Mouse (Mus musculus): Measurements from ENCODE around the gene Fkbp9.
A peak's percentile ranks its signal among the peaks of the same experiment; 100 is the strongest.

The Fkbp9 gene

DNA sequence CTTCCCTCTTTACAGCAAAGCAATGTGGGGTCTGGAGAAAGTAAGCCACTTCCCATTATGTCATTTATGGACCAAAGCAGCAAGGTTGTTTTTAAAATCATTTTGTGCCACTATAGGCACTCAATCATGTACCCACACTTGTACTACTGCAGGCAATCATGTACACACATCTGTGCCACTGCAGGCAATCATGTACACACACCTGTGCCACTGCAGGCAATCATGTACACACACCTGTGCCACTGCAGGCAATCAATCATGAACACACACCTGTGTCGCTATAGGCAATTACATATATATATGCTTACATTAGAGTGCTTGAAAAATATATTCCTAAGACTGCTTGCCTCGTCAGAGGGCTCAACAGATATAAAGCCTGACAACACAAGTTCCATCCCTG lies 73.1 kb downstream of the Fkbp9 start:
- no peak for DNase-seq (ENCODE audit: low read depth, low spot score)

GRCm38 (mm10) chr6:56905486-56905885 lies 73.6 kb downstream of the Fkbp9 start:
- no peak for DNase-seq (ENCODE audit: low read depth, low spot score)

- no peak for DNase-seq (ENCODE audit: low read depth, low spot score)
These were observed 74.4 kb downstream of the Fkbp9 start for GRCm38 (mm10) chr6:56906121-56906846.

DNA sequence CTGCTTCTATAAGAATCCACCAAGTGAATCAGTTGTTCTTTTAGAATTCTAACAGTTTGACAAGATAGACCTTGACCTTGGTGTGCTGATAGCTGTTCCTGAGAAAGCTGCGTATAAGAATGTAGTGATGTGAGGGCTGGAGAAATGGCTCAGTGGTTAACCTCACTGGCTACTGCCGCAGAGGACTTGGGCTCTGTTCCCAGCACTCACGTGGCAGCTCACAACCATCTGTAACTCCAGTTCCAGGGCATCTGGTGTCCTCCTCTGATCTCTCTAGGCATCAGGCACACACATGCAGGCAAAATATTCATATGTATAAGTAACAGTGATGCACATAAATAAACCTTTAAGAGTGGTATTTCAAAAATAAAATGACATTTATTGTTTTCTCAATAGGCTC lies 76.1 kb downstream of the Fkbp9 start:
- DNase-seq (ENCODE audit: low read depth, low spot score) = no peak

- no peak for DNase-seq (ENCODE audit: low read depth, low spot score)
These were observed 76.5 kb downstream of the Fkbp9 start for GRCm38 (mm10) chr6:56908397-56908796.

GRCm38 (mm10) chr6:56908912-56909311 lies 77.1 kb downstream of the Fkbp9 start:
- DNase-seq (ENCODE audit: low read depth, low spot score) = peak; percentile 86

DNA sequence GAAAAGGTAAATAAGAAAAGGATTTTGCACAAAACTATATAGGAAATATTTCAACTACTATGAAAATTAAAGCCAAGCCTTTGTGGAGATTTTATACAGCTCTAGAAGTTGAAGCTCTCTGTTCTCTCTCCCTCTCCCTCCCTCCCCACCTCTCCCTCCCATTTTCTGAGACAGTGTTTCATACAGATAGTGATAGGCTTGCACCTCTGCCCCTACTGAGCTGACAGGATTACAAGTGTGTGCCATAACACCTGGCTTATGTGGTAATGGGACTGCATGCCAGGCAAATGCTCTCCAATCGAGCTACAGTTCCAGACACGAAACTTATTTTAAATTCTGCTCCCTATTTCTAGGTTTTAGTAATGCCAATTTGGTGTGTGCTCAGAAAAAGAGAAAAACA lies 79.1 kb downstream of the Fkbp9 start:
- DNase-seq (ENCODE audit: low read depth, low spot score) = no peak

GRCm38 (mm10) chr6:56913092-56913858 lies 81.4 kb downstream of the Fkbp9 start:
- DNase-seq (ENCODE audit: low read depth, low spot score) = no peak

DNA sequence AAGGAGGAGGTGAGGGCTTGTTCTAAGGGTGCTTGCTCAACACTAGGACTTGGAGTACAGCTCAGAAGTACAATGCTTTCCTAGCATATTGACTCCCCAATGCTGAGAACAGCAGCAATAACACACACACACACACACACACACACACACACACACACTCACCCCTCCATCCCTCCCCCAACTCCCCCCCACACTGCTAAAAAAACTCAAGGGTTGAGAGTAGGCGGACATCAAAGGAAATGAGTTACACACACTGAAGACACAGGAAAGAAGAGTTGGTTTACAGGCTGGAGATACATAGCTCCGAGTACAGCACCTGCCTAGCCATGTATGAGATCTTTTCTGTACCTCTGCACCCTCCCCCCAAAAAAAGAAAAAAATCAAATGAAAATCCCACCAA lies 84.4 kb downstream of the Fkbp9 start:
- DNase-seq (ENCODE audit: low read depth, low spot score) = no peak

DNA sequence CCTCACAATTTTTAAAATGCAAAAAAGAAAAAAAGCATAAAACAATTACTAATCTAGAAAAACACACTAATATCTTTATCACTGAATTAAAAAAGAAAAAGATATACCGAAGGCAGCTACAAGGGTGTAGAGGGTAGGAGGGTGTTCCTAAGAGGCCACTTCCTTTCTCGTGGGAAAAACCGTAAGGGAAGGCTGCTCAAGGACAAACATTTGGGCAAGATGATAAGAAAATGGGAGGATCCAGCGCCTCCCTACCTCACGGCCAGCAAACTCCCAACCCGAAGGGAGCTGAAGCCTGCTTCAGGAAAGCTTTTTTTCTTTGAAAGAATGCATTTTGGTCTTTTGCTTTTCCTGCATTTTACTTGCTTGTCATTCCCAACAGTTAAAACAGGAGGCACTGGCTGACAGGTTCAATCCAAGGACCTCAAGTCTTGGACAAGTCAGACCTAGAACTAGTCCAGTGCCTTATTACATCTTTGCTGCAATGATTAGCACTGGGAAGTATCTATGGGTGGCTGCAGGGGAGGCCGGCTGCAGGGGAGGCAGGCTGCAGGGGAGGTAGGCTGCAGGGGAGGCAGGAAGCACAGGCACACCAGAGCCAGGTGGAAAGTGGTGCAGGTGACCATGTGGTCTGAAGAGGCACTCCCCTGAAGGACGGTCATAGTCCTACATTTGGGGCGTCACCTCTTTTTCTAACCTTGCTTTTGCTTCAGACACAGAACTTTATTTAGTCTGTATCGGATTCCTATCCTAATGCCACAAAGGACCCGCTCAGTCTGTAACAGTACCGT lies 85.9 kb downstream of the Fkbp9 start:
- DNase-seq (ENCODE audit: low read depth, low spot score) = no peak

- no peak for DNase-seq (ENCODE audit: low read depth, low spot score)
These were observed 87.6 kb downstream of the Fkbp9 start for GRCm38 (mm10) chr6:56919330-56920044.

DNA sequence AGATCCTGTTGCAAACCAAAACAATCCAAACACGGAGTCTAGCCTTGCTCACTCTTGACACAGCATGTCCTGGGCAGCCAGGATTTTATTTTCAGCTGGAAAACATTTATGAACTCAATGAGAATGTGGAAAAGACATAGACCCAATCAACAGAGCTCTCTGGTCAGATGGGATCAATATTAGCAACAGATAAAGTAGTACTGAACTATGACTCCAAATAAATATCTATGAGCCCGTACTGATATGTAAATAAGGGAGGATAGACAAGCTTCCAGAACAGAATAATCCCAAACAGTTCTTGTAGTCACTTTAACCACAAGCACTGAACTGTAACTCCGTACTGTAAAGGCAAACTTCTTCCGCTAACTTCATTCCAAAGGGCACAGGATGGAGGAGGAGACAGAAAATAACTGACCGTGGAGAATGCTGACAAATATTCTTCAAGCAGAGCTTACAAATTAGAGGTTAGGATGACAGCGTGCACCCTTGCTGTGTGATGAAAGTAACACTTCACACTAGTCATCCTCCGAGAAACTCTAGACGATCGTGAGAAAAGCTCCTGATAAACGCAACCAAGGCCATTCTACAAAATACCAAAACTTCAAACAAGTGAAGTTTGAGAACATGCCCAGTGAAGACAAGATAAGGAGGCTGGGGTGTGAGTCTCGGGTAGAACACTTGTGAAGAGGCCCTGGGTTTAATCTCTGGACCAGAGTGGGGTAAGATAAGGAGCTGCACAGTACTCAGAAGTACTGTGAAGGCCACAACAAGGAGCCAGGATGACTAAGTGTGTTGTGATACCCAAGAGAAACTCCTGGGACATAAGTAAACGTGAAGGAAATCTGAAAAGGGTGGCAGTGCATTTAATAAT lies 88.6 kb downstream of the Fkbp9 start:
- DNase-seq (ENCODE audit: low read depth, low spot score) = no peak

DNA sequence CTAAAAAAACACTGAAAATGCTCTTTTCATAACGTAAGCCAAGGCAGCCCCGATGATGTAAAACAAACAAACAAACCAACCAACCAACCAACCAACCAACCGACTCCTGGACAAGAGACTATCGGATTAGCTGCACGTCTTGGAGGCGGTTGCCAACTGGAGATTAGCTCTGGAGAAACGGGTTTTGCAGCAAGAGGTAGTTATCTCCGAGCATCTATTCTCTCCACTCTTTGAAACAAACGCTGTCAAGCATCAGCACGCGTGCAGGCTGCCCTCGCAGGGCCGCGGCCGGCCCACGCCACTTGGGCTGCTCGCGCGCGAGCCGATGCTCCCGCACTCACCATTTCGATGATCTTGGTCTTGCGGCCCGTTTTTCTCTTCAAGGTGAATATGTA lies 91.5 kb downstream of the Fkbp9 start:
- DNase-seq (ENCODE audit: low read depth, low spot score) = peak; percentile 73

- peak; percentile 97 for DNase-seq (ENCODE audit: low read depth, low spot score)
These were observed 92.2 kb downstream of the Fkbp9 start, which contains the start of the genes Nt5c3 and Vmn1r4 for GRCm38 (mm10) chr6:56923726-56924707. Gene Nt5c3, minus strand, starts transcription at chr6:56923932. Gene Vmn1r4, plus strand, starts transcription at chr6:56924015.
